Mouse (Mus musculus) G1E (cell line): ENCODE data around the gene Ttc17. TPM values are rescaled to one million over a fixed set of nuclear protein-coding genes. Genes with fewer than 3 reads are reported as not detected.

Experiments
- ATAC-seq: 2 replicates; pipeline ENCODE4 v1.8.0; 2016; ENCODE audit warnings: mild to moderate bottlenecking; ENCODE audit not compliant: insufficient number of reproducible peaks, poor library complexity, low FRiP score, severe bottlenecking; ENCODE audit errors: extremely low read depth
- DNase-seq: peaks from one replicate; pipeline ENCODE4 v3.0.0; 2012; ENCODE audit warnings: low spot score
- H3K27me3 ChIP-seq: 2 replicates; pipeline ENCODE4 v1.6.1; 2012; ENCODE audit warnings: mild to moderate bottlenecking, low read length, inconsistent platforms; ENCODE audit not compliant: insufficient read depth
- H3K36me3 ChIP-seq: replicated peaks from 2 replicates; pipeline ENCODE3; 2012; ENCODE audit warnings: mild to moderate bottlenecking, inconsistent platforms
- H3K4me1 ChIP-seq: 2 replicates; pipeline ENCODE4 v1.6.1; 2012; ENCODE audit warnings: low read depth, low read length, inconsistent platforms, mixed read lengths; ENCODE audit not compliant: insufficient read depth
- H3K4me3 ChIP-seq: 2 replicates; pipeline ENCODE4 v1.5.1; 2012; ENCODE audit warnings: low read depth, mild to moderate bottlenecking, inconsistent platforms, low read length, moderate library complexity, mixed read lengths
- H3K9me3 ChIP-seq: replicated peaks from 2 replicates; pipeline ENCODE4 v1.6.1; 2012; ENCODE audit warnings: inconsistent platforms
- CTCF ChIP-seq: IDR thresholded peaks from 2 replicates; pipeline ENCODE4 v1.5.1; 2012; ENCODE audit warnings: low read depth, low read length, inconsistent platforms, mixed read lengths
- GATA1 ChIP-seq: IDR thresholded peaks from 2 replicates; pipeline ENCODE4 v1.6.1; 2012; ENCODE audit warnings: borderline replicate concordance, low read length, inconsistent platforms, mixed read lengths
- GATA2 ChIP-seq: IDR thresholded peaks from 2 replicates; pipeline ENCODE4 v1.6.1; 2012; ENCODE audit warnings: low read depth, low read length, inconsistent platforms, borderline replicate concordance
- POLR2AphosphoS5 ChIP-seq: IDR thresholded peaks from 2 replicates; pipeline ENCODE4 v1.6.1; 2012; ENCODE audit warnings: low read depth, low read length, inconsistent platforms; ENCODE audit not compliant: insufficient replicate concordance
- TAL1 ChIP-seq: conservative IDR thresholded peaks from 2 replicates; pipeline ENCODE4 v1.6.1; 2012; ENCODE audit warnings: low read depth, low read length, inconsistent platforms, mixed read lengths
- polyA plus RNA-seq: library from polyadenylated mRNA; stranded (reverse); fragments of >175 nt; gene quantifications from 2 replicates; pipeline ENCODE4 v1.2.3, GENCODE M21; 2012
- total RNA-seq, 2 experiments: library from RNA; stranded (forward) in 1 of 2; stranded (reverse) in 1 of 2; fragments of 200-1000 nt in 1 of 2; fragments of >200 nt in 1 of 2; fragmentation: Nextera tagmentation in 1 of 2; gene quantifications; 2 replicates each; pipeline ENCODE4 v1.2.3; 2014 to 2017

Gene Ttc17
- total and polyA plus RNA-seq, 3 experiments: 4.1 to 33.0 (median 18.9) TPM

DNA sequence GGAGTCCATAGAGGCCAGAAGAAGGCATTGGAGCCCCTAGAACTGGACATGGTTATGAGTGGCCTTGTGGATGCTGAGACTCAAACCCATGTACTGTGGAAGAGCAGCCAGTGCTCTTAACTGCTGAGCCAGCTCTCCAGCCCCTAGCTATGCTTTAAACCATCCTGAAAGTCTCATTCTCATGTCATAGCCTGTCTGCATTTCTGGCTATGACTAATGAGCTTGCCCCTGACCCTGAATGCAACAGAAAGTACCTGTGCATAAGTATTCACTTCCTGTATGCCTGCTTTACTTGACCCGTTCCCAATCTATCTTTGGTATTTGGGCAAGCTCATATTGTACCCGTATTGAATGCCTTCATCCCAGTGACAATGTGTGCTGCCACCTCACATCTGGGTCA is 86.7 kb downstream of the Ttc17 start:
- H3K36me3 ChIP-seq: peaks cover 82% of the 10 kb centered on the region
- DNase-seq (no peak), ATAC-seq (no peak)
- H3K9me3 ChIP-seq: no peaks in the 10 kb centered on the region
- no peak overlapping the region for H3K4me3 ChIP-seq
- no peaks in the 10 kb centered on the region for H3K4me1 ChIP-seq
- H3K27me3 ChIP-seq: no peaks in the 10 kb centered on the region
- TF ChIP-seq GATA2: no peak
- TF ChIP-seq POLR2AphosphoS5: no peak

DNA sequence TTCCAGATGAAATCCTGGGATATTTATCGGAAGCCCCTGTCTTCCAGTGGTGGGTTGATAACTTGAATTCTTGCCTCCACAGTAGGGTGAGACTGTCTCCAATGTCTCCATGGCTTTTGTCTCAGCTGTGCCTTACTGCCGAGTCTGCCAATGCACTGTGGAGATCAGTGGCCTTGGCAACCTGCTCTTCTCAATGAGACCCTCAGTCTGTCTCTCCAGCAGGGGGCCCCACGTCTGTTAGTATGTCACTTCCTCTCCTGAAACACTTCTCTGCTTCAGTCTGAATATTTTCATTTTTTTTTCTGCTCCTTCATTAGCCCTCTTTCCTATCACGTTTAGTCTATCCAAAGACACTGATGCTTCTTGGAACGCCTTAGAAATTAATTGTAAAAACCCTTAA is 90.0 kb downstream of the Ttc17 start:
- H3K27me3 ChIP-seq: no peaks in the 10 kb centered on the region
- no peak overlapping the region for H3K4me3 ChIP-seq
- ATAC-seq (no peak), DNase-seq (no peak)
- peaks cover 76% of the 10 kb centered on the region for H3K36me3 ChIP-seq
- no peaks in the 10 kb centered on the region for H3K9me3 ChIP-seq
- TF ChIP-seq GATA2 (no peak), TAL1 (no peak), GATA1 (no peak), CTCF (no peak), POLR2AphosphoS5 (no peak)
- H3K4me1 ChIP-seq: no peaks in the 10 kb centered on the region

DNA sequence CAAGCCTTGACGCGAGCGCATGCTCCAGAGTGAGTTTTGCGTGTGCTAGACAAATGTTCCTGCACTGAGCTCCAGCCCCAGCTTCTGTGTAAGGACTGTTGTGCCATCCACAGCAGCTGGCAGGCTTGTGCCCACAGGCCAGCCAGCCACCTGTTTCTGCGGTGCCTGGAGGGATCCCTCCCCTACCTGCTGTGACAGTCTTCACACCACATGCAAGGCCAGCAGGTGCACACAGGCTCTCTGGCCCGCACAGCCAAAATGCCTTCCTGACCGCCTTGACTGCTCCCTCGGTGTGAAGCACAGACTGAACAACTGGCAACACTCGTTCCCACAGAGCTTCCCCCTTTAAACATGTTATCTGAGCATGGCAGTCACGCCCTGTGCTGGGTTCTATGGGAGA is 102.5 kb downstream of the Ttc17 start:
- no peak overlapping the region for H3K4me3 ChIP-seq
- TF ChIP-seq TAL1 (no peak), GATA2 (no peak), POLR2AphosphoS5 (no peak), CTCF (no peak), GATA1 (no peak)
- peaks cover 79% of the 10 kb centered on the region for H3K36me3 ChIP-seq
- no peaks in the 10 kb centered on the region for H3K9me3 ChIP-seq
- DNase-seq: no peak
- no peaks in the 10 kb centered on the region for H3K4me1 ChIP-seq
- H3K27me3 ChIP-seq: no peaks in the 10 kb centered on the region
- no peak for ATAC-seq

DNA sequence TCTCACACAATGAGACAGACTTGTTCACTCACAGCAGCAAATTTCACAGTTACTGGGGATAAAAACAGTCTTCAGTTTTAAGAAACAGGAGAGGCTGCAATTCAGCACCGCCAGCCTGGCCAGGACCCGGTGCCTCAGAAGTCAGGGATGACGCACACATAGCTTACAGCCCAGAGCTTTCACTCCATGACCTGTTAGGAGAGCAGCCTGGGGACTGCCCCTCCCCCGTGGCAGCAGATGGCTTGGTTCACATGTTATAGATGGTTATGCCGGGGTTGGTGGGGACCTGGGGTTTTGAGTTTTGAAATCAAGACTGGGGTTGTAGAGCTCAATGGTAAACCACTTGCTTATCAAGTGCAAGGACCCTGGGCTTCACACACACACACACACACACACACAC is 104.1 kb downstream of the Ttc17 start:
- DNase-seq (no peak), ATAC-seq (no peak)
- H3K27me3 ChIP-seq: no peaks in the 10 kb centered on the region
- TF ChIP-seq GATA1: no peak
- H3K4me3 ChIP-seq: no peak overlapping the region
- H3K36me3 ChIP-seq: peaks cover 67% of the 10 kb centered on the region
- no peaks in the 10 kb centered on the region for H3K9me3 ChIP-seq
- no peaks in the 10 kb centered on the region for H3K4me1 ChIP-seq

DNA sequence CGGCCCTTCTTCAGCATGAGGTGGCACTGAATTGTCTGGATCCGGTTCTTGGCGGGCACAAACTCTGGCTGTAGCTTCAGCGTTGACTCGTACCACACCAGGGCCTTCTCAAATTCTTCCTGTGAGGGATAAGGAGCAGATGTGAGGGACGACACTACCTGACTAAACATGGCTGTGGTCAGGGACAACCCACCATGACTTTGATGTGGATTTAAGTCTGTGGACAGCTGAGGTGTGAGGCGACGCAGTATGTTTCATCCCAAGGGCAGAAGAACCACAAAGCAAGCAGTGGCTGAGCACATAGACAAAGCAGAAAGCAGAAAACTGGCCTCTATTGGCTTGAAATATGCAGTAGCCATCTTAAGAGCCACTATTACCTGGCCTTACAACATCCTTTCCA is 104.7 kb downstream of the Ttc17 start:
- no peaks in the 10 kb centered on the region for H3K9me3 ChIP-seq
- ATAC-seq (no peak), DNase-seq (no peak)
- H3K4me1 ChIP-seq: no peaks in the 10 kb centered on the region
- H3K36me3 ChIP-seq: peaks cover 66% of the 10 kb centered on the region
- TF ChIP-seq TAL1: no peak
- TF ChIP-seq GATA1: no peak
- no peak for TF ChIP-seq CTCF
- TF ChIP-seq POLR2AphosphoS5: no peak
- TF ChIP-seq GATA2: no peak
- H3K27me3 ChIP-seq: no peaks in the 10 kb centered on the region
- no peak overlapping the region for H3K4me3 ChIP-seq

DNA sequence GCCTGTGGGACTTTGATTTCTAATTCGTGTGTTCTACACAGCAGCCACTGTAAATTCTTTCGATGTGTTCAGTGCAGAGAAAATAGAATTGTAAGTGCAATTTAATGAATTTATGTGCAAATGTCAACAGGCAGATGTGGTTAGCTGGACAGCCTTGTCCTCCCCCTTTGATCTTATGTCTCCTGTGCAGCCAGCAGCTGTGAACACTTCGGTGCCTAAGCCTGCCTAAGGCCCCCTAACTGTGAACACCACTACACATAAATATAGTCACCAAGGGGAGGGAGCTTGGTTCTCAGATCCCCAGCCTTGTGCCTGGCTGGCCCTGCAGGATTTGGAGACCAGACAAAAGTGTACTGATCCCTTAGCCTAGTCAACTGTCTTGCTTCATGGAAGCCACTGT is 109.0 kb downstream of the Ttc17 start:
- H3K36me3 ChIP-seq: peaks cover 30% of the 10 kb centered on the region
- ATAC-seq: no peak
- peaks cover 9% of the 10 kb centered on the region for H3K4me1 ChIP-seq
- no peak for DNase-seq
- H3K4me3 ChIP-seq: no peak overlapping the region
- no peaks in the 10 kb centered on the region for H3K9me3 ChIP-seq
- TF ChIP-seq TAL1: no peak
- peaks cover 8% of the 10 kb centered on the region; the same call in 1 of the 2 replicates for H3K27me3 ChIP-seq

DNA sequence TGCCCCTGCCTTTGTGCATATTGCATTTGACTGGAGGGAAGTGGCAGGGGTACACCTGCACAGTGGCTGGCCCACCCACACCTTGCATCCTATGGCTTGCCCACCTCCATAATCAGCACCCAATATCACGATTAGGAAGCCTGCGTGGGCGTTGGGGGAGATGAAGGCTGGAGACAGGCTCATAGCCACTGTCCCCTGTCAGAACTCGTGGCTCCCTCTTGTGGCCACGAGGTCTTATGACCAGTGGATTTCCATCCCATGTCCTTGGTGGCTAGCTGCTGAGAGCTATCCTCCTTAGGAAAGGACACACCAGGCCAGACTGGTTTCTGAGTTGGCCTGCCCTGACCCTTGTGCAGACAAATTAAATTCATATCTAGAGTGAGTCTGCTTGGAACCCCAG is 116.0 kb downstream of the Ttc17 start:
- H3K4me3 ChIP-seq: no peak overlapping the region
- peaks cover 6% of the 10 kb centered on the region for H3K4me1 ChIP-seq
- H3K36me3 ChIP-seq: no peaks in the 10 kb centered on the region
- H3K9me3 ChIP-seq: no peaks in the 10 kb centered on the region
- DNase-seq (peak; percentile 45), ATAC-seq (peak; percentile 59; the same call in 1 of the 2 replicates)
- peaks cover 41% of the 10 kb centered on the region for H3K27me3 ChIP-seq
- TF ChIP-seq POLR2AphosphoS5 (no peak), CTCF (peak; percentile 67; the same call in 1 of the 2 replicates), GATA2 (no peak)
